Mouse (Mus musculus) hindbrain, embryonic 14.5 days (tissue): Measurements from ENCODE around the gene Zfp712. TPM values are rescaled to one million over a fixed set of nuclear protein-coding genes. Genes with fewer than 3 reads are reported as not detected.

Experiments used
- ATAC-seq: fragments of 200-750 bp; cut with Nextera tagmentation; 2 replicates; pipeline ENCODE4 v1.8.0; 2017; ENCODE audit warnings: moderate number of reproducible peaks, mild to moderate bottlenecking, moderate TSS enrichment, moderate library complexity; ENCODE audit not compliant: low FRiP score
- DNase-seq: peaks from one replicate; pipeline ENCODE4 v3.0.0-alpha.2; 2015; ENCODE audit warnings: low spot score
- H3K27ac ChIP-seq: fragments of 300-500 bp; sonication (generic); 2 replicates; pipeline ENCODE4 v1.5.1; 2014; ENCODE audit warnings: mild to moderate bottlenecking, moderate library complexity
- H3K27me3 ChIP-seq: fragments of 300-500 bp; sonication (generic); 2 replicates; pipeline ENCODE4 v1.6.1; 2014; ENCODE audit warnings: mild to moderate bottlenecking, low read length, mixed read lengths; ENCODE audit not compliant: control insufficient read depth, insufficient read depth
- H3K36me3 ChIP-seq: fragments of 300-500 bp; sonication (generic); replicated peaks from 2 replicates; pipeline ENCODE4 v1.6.1; 2014; ENCODE audit not compliant: control insufficient read depth, insufficient read depth
- H3K4me1 ChIP-seq: fragments of 300-500 bp; sonication (generic); replicated peaks from 2 replicates; pipeline ENCODE4 v1.6.1; 2014; ENCODE audit warnings: antibody characterized with exemption, low read length, mixed read lengths; ENCODE audit not compliant: control insufficient read depth, insufficient read depth
- H3K4me2 ChIP-seq: fragments of 300-500 bp; sonication (generic); replicated peaks from 2 replicates; pipeline ENCODE4 v1.6.1; 2014; ENCODE audit warnings: mild to moderate bottlenecking, moderate library complexity
- H3K4me3 ChIP-seq: fragments of 300-500 bp; sonication (generic); replicated peaks from 2 replicates; pipeline ENCODE4 v1.5.1; 2014; ENCODE audit warnings: mild to moderate bottlenecking, low read length
- H3K9ac ChIP-seq: fragments of 300-500 bp; sonication (generic); 2 replicates; pipeline ENCODE4 v1.6.1; 2014
- H3K9me3 ChIP-seq: fragments of 300-500 bp; sonication (generic); 2 replicates; pipeline ENCODE4 v1.6.1; 2016; ENCODE audit warnings: low read length; ENCODE audit not compliant: control insufficient read depth
- WGBS: fragments of 180-500 bp; shearing (Covaris S2); extraction: QIAGEN DNeasy Blood & Tissue Kit; methylation state at CpG from one replicate; pipeline ENCODE4 v1.1.7; 2014; 5-methylcytosine and 5-hydroxymethylcytosine counted together
- polyA plus RNA-seq: library from polyadenylated mRNA; unstranded; fragments of >200 nt; fragmentation: Nextera tagmentation; extraction: Ambion mirVana; gene quantifications from 2 replicates; pipeline ENCODE4 v1.2.1, GENCODE M21; 2014

Zfp712 gene
- polyA plus RNA-seq = 8.0 and 10.6 TPM in 2 replicates

DNA sequence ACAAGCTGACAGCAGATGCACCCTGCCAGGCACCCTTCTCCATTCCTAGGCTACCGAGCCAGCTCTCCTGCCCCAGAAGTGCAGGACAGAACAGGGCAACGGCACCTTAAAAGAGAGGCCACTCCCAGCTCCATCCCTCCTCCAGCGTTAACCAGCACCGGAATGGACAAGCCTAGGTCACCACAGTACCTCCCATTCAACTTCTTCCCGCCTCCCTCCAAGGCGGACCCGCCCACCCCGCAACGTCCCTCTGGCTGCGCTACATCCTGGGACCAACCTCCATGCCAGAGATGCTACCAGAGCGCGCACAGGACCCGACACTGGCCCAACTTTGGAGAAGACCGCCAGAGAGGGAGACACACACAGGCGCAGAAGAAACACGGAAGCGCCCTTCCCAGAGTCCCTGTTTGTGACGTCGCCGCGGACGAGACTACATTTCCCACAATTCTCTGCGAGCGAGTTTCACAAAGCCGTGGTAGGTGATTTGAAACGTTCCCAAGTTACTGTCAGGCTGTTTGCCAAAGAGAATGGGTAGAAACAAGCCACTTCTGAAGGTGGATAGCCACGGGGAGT is at the start of gene Zfp712:
Gene Zfp712 (minus strand): TSS at position 385 of the 573 bp plus-strand sequence.
- H3K4me2 ChIP-seq = peak within 1 kb of the TSS; percentile 72
- H3K9me3 ChIP-seq = peaks cover 9% of the 10 kb centered on the region; the same call in 1 of the 2 replicates
- H3K36me3 ChIP-seq = no peaks in the 10 kb centered on the region
- H3K4me3 ChIP-seq = peak within 1 kb of the TSS; percentile 62
- H3K27ac ChIP-seq = peak within 1 kb of the TSS; percentile 74
- peak within 1 kb of the TSS; percentile 76 for H3K9ac ChIP-seq
- peaks cover 6% of the 10 kb centered on the region for H3K4me1 ChIP-seq
- ATAC-seq = peak; percentile 95
- peak; percentile 98 for DNase-seq
- under 1% methylated on average over 27 of the region's 27 CpGs for WGBS
- no peaks in the 10 kb centered on the region for H3K27me3 ChIP-seq

DNA sequence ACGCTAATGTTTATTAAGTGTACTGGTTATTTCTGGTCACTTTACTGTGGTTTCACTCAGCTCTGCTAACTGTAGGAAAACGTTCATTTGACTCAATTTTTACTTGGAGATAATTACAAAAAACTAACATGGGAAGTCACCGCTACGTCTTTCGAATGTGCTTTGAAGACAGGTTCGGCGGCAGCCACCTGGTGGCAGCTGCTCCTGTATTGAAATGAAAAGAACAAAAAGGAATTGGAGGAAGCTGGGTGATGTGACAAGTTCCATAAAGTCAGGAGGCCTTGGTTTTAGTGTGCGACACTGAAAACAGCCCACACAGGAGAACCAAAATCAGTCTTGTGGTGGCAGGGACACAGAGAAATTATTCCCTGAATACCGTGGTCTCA is 47.8 kb upstream of the Zfp712 start:
- 6% methylated on average over 9 of the region's 9 CpGs for WGBS
- ATAC-seq (peak; percentile 78), DNase-seq (no peak)
- H3K4me2 ChIP-seq = peak overlapping the region; percentile 68
- peak overlapping the region; percentile 48 for H3K4me3 ChIP-seq
- no peaks in the 10 kb centered on the region for H3K9me3 ChIP-seq
- peak overlapping the region; percentile 40; the same call in 1 of the 2 replicates for H3K9ac ChIP-seq
- H3K27ac ChIP-seq = peak overlapping the region; percentile 65
- peaks cover 7% of the 10 kb centered on the region for H3K4me1 ChIP-seq
- H3K27me3 ChIP-seq = no peaks in the 10 kb centered on the region
- H3K36me3 ChIP-seq = no peaks in the 10 kb centered on the region

GRCm38 (mm10) chr13:67108194-67108820 is 47.3 kb upstream of the Zfp712 start, which contains the start of gene Gm28557:
Gene Gm28557, minus strand, starts transcription at chr13:67108604.
- DNase-seq = peak; percentile 97

GRCm38 (mm10) chr13:67107681-67108080 is 46.7 kb upstream of the Zfp712 start:
- H3K9ac ChIP-seq = peak overlapping the region; percentile 63
- ATAC-seq = no peak

More at GRCm38 (mm10) chr13:67108194-67108820, 47.3 kb upstream of the Zfp712 start, which contains the start of gene Gm28557:
- Histone ChIP-seq H3K27me3 (no peaks in the 10 kb centered on the region), H3K9ac (peak within 1 kb of the TSS; percentile 63), H3K27ac (peak within 1 kb of the TSS; percentile 65), H3K36me3 (no peaks in the 10 kb centered on the region), H3K9me3 (no peaks in the 10 kb centered on the region), H3K4me3 (peak within 1 kb of the TSS; percentile 48), H3K4me1 (peaks cover 7% of the 10 kb centered on the region), H3K4me2 (peak within 1 kb of the TSS; percentile 68)
- WGBS = under 1% methylated on average over 17 of the region's 17 CpGs
- ATAC-seq = peak; percentile 98

DNA sequence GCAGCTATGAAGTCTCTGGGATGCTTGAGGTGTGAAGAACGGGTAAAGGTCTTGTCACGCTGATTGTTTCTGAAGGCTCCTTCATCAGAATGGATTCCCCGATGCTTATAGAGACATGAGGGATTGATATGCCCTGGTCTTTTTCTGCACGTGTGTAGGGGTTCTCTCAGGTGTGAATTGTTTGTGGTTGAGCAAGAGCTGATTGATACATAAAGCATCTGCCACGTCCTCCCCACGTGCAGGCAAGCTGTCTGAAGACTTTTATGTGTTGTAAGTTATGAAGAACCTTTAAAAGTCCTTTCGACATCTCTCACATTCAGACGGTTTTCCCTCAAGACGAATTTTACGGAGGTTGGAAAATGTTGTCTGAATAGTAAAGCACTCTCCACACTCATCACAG is 36.9 kb upstream of the Zfp712 start, which contains the start of gene Zfp708:
Gene Zfp708 (minus strand): TSS at position 101 of the 400 bp plus-strand sequence.
- Histone ChIP-seq H3K4me2 (no peak within 1 kb of the TSS), H3K4me3 (no peak within 1 kb of the TSS), H3K27me3 (no peaks in the 10 kb centered on the region), H3K4me1 (no peaks in the 10 kb centered on the region), H3K9ac (no peak within 1 kb of the TSS), H3K27ac (no peak within 1 kb of the TSS), H3K36me3 (no peaks in the 10 kb centered on the region), H3K9me3 (no peaks in the 10 kb centered on the region)
- ATAC-seq (no peak), DNase-seq (no peak)
- WGBS = 92% methylated on average over 10 of the region's 10 CpGs

More at GRCm38 (mm10) chr13:67107681-67108080, 46.7 kb upstream of the Zfp712 start:
- 71% methylated on average over 9 of the region's 9 CpGs for WGBS
- Histone ChIP-seq H3K27me3 (no peaks in the 10 kb centered on the region), H3K36me3 (no peaks in the 10 kb centered on the region), H3K9me3 (no peaks in the 10 kb centered on the region), H3K4me2 (peak overlapping the region; percentile 68), H3K4me1 (peaks cover 7% of the 10 kb centered on the region), H3K27ac (no peak overlapping the region), H3K4me3 (peak overlapping the region; percentile 48)
- no peak for DNase-seq

GRCm38 (mm10) chr13:67090154-67090553 is 29.2 kb upstream of the Zfp712 start:
- no peak overlapping the region for H3K27ac ChIP-seq
- H3K4me1 ChIP-seq = no peaks in the 10 kb centered on the region
- WGBS = 89% methylated on average over 1 of the region's 1 CpGs
- H3K9ac ChIP-seq = no peak overlapping the region
- ATAC-seq = no peak
- H3K36me3 ChIP-seq = no peaks in the 10 kb centered on the region
- no peak overlapping the region for H3K4me3 ChIP-seq
- H3K27me3 ChIP-seq = no peaks in the 10 kb centered on the region
- no peak overlapping the region for H3K4me2 ChIP-seq
- no peaks in the 10 kb centered on the region for H3K9me3 ChIP-seq
- no peak for DNase-seq

GRCm38 (mm10) chr13:67081946-67082345 is 21.0 kb upstream of the Zfp712 start:
- ATAC-seq = no peak

GRCm38 (mm10) chr13:67081142-67081713 is 20.3 kb upstream of the Zfp712 start:
- peak; percentile 79 for DNase-seq
- 1% methylated on average over 24 of the region's 24 CpGs for WGBS
- H3K4me2 ChIP-seq = peak overlapping the region; percentile 69
- peak; percentile 97 for ATAC-seq
- peak overlapping the region; percentile 55 for H3K4me3 ChIP-seq
- no peaks in the 10 kb centered on the region for H3K27me3 ChIP-seq
- H3K9ac ChIP-seq = peak overlapping the region; percentile 68
- peaks cover 7% of the 10 kb centered on the region; the same call in 1 of the 2 replicates for H3K36me3 ChIP-seq
- peaks cover 5% of the 10 kb centered on the region for H3K4me1 ChIP-seq
- H3K27ac ChIP-seq = peak overlapping the region; percentile 65
- H3K9me3 ChIP-seq = peaks cover 15% of the 10 kb centered on the region; the same call in 1 of the 2 replicates

More at GRCm38 (mm10) chr13:67081946-67082345, 21.0 kb upstream of the Zfp712 start:
- no peak for DNase-seq
- 0 out of 2 replicates have a peak overlapping the region, but pooled peaks have one; percentile 65 for H3K27ac ChIP-seq
- no peaks in the 10 kb centered on the region for H3K27me3 ChIP-seq
- H3K4me3 ChIP-seq = peak overlapping the region; percentile 55
- H3K9me3 ChIP-seq = peaks cover 9% of the 10 kb centered on the region; the same call in 1 of the 2 replicates
- H3K4me2 ChIP-seq = peak overlapping the region; percentile 69
- WGBS = 63% methylated on average over 1 of the region's 1 CpGs
- peaks cover 6% of the 10 kb centered on the region; the same call in 1 of the 2 replicates for H3K36me3 ChIP-seq
- H3K4me1 ChIP-seq = peaks cover 5% of the 10 kb centered on the region
- peak overlapping the region; percentile 68; the same call in 1 of the 2 replicates for H3K9ac ChIP-seq

DNA sequence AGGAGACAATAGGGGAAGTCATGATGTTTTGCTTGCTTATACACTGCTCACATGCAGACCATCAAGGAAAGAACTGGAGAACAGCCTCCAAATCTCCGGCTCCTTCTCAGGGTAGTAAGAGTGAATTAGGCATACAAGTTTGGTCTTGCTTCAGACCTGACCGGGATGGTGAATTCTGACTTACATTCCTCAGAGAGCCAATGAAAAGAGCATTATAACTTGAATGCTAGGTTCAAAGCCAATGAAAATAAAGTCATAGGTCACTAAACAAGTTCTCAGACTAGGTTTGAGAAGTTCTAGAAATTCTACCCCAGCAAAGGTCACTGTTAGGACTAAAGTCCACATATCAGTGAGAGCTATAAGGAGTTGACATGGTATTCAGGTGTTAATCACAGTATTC is 16.3 kb upstream of the Zfp712 start:
- Histone ChIP-seq H3K27me3 (no peaks in the 10 kb centered on the region), H3K9ac (no peak overlapping the region), H3K4me2 (no peak overlapping the region), H3K9me3 (peaks cover 34% of the 10 kb centered on the region), H3K4me3 (no peak overlapping the region), H3K27ac (no peak overlapping the region), H3K4me1 (peaks cover 5% of the 10 kb centered on the region), H3K36me3 (peaks cover 30% of the 10 kb centered on the region)
- ATAC-seq = no peak
- WGBS = 100% methylated on average over 2 of the region's 2 CpGs
- no peak for DNase-seq
